Mouse (Mus musculus) embryonic facial prominence, embryonic 10.5 days (tissue): Measurements from ENCODE around the gene Des. TPM values are rescaled to one million over a fixed set of nuclear protein-coding genes. Genes with fewer than 3 reads are reported as not detected.

Experiments
- DNase-seq: peaks from one replicate; pipeline ENCODE4 v3.0.0-alpha.2; 2017; ENCODE audit warnings: low spot score
- H3K27ac ChIP-seq: fragments of 300-500 bp; sonication (generic); replicated peaks from 2 replicates; pipeline ENCODE4 v1.5.1; 2016; ENCODE audit warnings: mild to moderate bottlenecking
- H3K27me3 ChIP-seq: fragments of 300-500 bp; sonication (generic); replicated peaks from 2 replicates; pipeline ENCODE4 v1.6.1; 2016; ENCODE audit warnings: low read depth, mild to moderate bottlenecking; ENCODE audit not compliant: poor library complexity, severe bottlenecking
- H3K36me3 ChIP-seq: fragments of 300-500 bp; sonication (generic); replicated peaks from 2 replicates; pipeline ENCODE4 v1.6.1; 2016; ENCODE audit warnings: mild to moderate bottlenecking, moderate library complexity
- H3K4me1 ChIP-seq: fragments of 300-500 bp; sonication (generic); 2 replicates; pipeline ENCODE4 v1.6.1; 2016
- H3K4me3 ChIP-seq: fragments of 300-500 bp; sonication (generic); 2 replicates; pipeline ENCODE4 v1.5.1; 2016; ENCODE audit warnings: mild to moderate bottlenecking, moderate library complexity
- H3K9me3 ChIP-seq: fragments of 300-500 bp; sonication (generic); 2 replicates; pipeline ENCODE4 v1.6.1; 2016; ENCODE audit warnings: mild to moderate bottlenecking
- WGBS: fragments of 180-500 bp; shearing (Covaris S2); methylation state at CpG from one replicate; pipeline ENCODE4 v1.1.7; 2016; 5-methylcytosine and 5-hydroxymethylcytosine counted together
- polyA plus RNA-seq: library from polyadenylated mRNA; unstranded; fragments of >200 nt; fragmentation: Nextera tagmentation; extraction: Ambion mirVana; gene quantifications from 2 replicates; pipeline ENCODE4 v1.2.1, GENCODE M21; 2016

The Des gene
- polyA plus RNA-seq, 1 experiment from 2014 or later: 10.4 TPM

- Histone ChIP-seq H3K36me3 (no peaks in the 10 kb centered on the region), H3K27me3 (peaks cover 84% of the 10 kb centered on the region), H3K9me3 (no peaks in the 10 kb centered on the region), H3K27ac (no peak overlapping the region), H3K4me3 (no peak overlapping the region), H3K4me1 (peaks cover 70% of the 10 kb centered on the region)
- no peak for DNase-seq
- WGBS: 72% methylated on average over 2 of the region's 2 CpGs
These were observed 19.1 kb downstream of the Des start for GRCm38 (mm10) chr1:75379196-75379595.

- H3K36me3 ChIP-seq: peaks cover 6% of the 10 kb centered on the region
- H3K27me3 ChIP-seq: peaks cover 84% of the 10 kb centered on the region
- peak; percentile 54 for DNase-seq
- H3K27ac ChIP-seq: peak overlapping the region; percentile 37
- 56% methylated on average over 8 of the region's 8 CpGs for WGBS
- no peak overlapping the region for H3K4me3 ChIP-seq
- H3K4me1 ChIP-seq: peaks cover 70% of the 10 kb centered on the region
- H3K9me3 ChIP-seq: no peaks in the 10 kb centered on the region
These were observed 19.8 kb downstream of the Des start for GRCm38 (mm10) chr1:75379931-75380330.

GRCm38 (mm10) chr1:75380951-75381350, 20.8 kb downstream of the Des start:
- Histone ChIP-seq H3K4me3 (peak overlapping the region; percentile 89; the same call in 1 of the 2 replicates), H3K27ac (peak overlapping the region; percentile 94; the same call in 1 of the 2 replicates), H3K4me1 (peaks cover 70% of the 10 kb centered on the region), H3K27me3 (peaks cover 84% of the 10 kb centered on the region), H3K9me3 (no peaks in the 10 kb centered on the region), H3K36me3 (peaks cover 12% of the 10 kb centered on the region)
- no peak for DNase-seq
- 36% methylated on average over 2 of the region's 2 CpGs for WGBS

GRCm38 (mm10) chr1:75381482-75382355, 21.6 kb downstream of the Des start:
- H3K4me3 ChIP-seq: peak overlapping the region; percentile 89
- H3K27me3 ChIP-seq: peaks cover 84% of the 10 kb centered on the region
- DNase-seq: peak; percentile 87
- peaks cover 75% of the 10 kb centered on the region for H3K4me1 ChIP-seq
- peak overlapping the region; percentile 94 for H3K27ac ChIP-seq
- H3K9me3 ChIP-seq: no peaks in the 10 kb centered on the region
- WGBS: 2% methylated on average over 60 of the region's 60 CpGs
- peaks cover 12% of the 10 kb centered on the region for H3K36me3 ChIP-seq

DNA sequence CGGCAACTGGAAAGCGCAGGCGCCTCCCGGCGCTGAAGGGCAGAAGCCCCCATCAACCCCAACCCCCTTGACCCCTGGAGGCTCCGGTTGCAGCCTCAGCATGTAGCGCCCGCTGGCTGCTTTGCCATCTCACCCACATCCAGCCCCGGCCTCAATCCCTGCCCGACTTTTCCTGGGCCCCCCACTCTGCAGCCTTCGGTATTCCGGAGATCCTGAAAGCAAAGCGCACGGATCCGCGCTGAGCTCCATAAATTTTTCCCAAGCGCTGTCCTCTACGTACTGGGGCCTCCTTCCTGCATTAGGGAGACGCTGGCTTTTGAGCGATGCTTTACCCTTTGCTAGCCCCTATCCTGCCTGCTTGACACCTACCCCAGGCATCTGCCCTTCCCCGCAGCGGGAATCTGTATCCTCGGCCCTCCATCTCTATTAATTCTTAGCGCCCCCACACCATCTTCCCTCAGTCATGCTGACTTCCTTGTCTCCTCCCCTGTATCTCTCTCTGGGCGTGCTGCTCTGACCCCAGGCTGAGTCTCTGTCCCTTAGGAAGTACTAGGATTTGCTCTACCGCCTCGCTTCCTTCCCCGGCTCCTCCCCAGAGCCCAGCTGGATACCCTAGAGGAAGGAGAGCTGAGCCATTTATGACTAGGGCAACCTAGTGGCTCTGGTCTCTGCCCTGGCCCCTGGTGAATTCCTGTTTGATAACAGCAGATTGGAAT, 22.4 kb downstream of the Des start:
- Histone ChIP-seq H3K36me3 (peaks cover 12% of the 10 kb centered on the region), H3K4me1 (peaks cover 83% of the 10 kb centered on the region), H3K9me3 (no peaks in the 10 kb centered on the region), H3K27ac (peak overlapping the region; percentile 94), H3K4me3 (peak overlapping the region; percentile 89), H3K27me3 (peaks cover 84% of the 10 kb centered on the region)
- under 1% methylated on average over 28 of the region's 28 CpGs for WGBS
- DNase-seq: peak; percentile 59

DNA sequence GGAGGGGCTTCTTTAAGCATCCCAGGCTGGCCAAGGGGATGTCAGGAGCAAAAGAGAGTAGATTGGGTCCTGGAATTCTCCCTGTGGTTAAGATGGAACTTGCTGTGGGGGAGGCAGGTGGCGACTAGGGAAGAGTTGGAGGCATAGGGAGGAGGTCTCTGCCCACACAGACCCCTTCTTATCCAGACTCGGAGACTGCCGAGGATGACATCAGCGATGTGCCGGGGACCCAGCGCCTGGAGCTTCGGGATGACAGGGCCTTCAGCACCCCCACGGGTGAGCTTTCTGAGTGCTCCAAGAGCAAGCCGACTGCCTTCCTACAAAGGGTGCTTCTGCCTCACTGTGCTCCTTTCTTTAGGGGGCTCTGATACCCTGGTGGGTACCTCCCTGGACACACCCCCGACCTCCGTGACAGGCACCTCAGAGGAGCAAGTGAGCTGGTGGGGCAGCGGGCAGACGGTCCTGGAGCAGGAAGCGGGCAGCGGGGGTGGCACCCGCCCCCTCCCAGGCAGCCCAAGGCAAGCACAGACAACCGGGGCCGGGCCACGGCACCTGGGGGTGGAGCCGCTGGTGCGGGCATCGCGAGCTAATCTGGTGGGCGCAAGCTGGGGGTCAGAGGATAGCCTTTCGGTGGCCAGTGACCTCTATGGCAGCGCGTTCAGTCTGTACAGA, 24.5 kb downstream of the Des start:
- 87% methylated on average over 27 of the region's 27 CpGs for WGBS
- H3K9me3 ChIP-seq: no peaks in the 10 kb centered on the region
- peaks cover 96% of the 10 kb centered on the region for H3K4me1 ChIP-seq
- peak overlapping the region; percentile 25; the same call in 1 of the 2 replicates for H3K4me3 ChIP-seq
- peaks cover 18% of the 10 kb centered on the region for H3K36me3 ChIP-seq
- DNase-seq: no peak
- peaks cover 85% of the 10 kb centered on the region for H3K27me3 ChIP-seq
- H3K27ac ChIP-seq: no peak overlapping the region; the same call in 1 of the 2 replicates

GRCm38 (mm10) chr1:75385142-75385730, 25.1 kb downstream of the Des start:
- no peak for DNase-seq
- Histone ChIP-seq H3K27me3 (peaks cover 84% of the 10 kb centered on the region), H3K27ac (peak overlapping the region; percentile 44; the same call in 1 of the 2 replicates), H3K4me1 (peaks cover 89% of the 10 kb centered on the region), H3K36me3 (peaks cover 24% of the 10 kb centered on the region), H3K9me3 (no peaks in the 10 kb centered on the region), H3K4me3 (peak overlapping the region; percentile 25)
- WGBS: 76% methylated on average over 20 of the region's 20 CpGs

DNA sequence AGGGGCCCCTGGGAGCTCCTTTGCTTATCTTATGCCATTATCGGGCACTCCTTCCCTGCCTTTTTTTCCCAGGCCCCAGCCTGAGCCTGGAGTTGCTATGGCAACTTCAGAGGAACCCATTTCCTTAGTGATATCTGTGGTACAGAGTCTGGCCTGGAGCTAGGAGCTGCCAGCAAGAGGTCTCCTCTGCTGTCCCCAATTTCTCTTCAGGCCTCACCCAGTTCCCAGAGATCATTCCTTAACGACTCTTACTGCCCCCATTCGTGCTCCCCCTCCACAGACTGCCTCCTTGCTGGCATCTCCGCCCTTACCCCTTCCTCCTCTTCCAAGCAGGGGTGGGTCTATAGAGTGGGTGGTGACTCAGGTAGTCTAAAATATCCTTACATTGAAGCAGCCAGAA, 26.0 kb downstream of the Des start:
- no peaks in the 10 kb centered on the region for H3K9me3 ChIP-seq
- peaks cover 80% of the 10 kb centered on the region for H3K4me1 ChIP-seq

DNA sequence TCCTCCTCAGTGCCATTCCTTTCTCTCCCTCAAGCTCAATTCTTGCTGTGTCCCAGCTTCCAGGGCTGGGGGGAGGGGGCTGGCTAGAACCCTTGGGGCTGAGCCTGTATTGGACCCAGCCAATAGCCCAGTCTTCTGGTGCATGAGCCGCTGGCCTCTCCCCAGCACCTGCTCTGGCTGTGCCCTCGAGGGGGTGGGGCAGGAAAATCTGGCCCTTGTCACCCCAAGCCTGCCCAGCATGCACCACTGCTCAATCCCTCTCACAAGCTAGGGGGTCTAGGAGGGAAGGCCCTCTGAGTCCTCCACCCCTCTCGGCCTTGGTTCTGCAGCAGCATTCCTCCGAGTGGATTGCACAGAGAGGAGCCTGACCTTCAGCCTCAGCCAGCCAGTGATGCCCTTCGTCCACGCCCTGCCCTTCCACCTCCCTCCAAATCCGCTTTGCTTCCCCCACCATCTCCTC, 27.4 kb downstream of the Des start:
- no peaks in the 10 kb centered on the region for H3K9me3 ChIP-seq
- H3K4me1 ChIP-seq: peaks cover 67% of the 10 kb centered on the region
- peaks cover 85% of the 10 kb centered on the region for H3K27me3 ChIP-seq
- DNase-seq: no peak
- H3K27ac ChIP-seq: peak overlapping the region; percentile 71; the same call in 1 of the 2 replicates
- H3K4me3 ChIP-seq: peak overlapping the region; percentile 54
- peaks cover 41% of the 10 kb centered on the region for H3K36me3 ChIP-seq
- 16% methylated on average over 7 of the region's 7 CpGs for WGBS

More for the DNA sequence above, 26.0 kb downstream of the Des start:
- 40% methylated on average over 4 of the region's 4 CpGs for WGBS
- H3K4me3 ChIP-seq: peak overlapping the region; percentile 25; the same call in 1 of the 2 replicates
- no peak overlapping the region for H3K27ac ChIP-seq
- no peak for DNase-seq
- peaks cover 87% of the 10 kb centered on the region for H3K27me3 ChIP-seq
- H3K36me3 ChIP-seq: peaks cover 33% of the 10 kb centered on the region

GRCm38 (mm10) chr1:75387929-75388897, 28.1 kb downstream of the Des start:
- H3K36me3 ChIP-seq: peaks cover 47% of the 10 kb centered on the region
- peak overlapping the region; percentile 71 for H3K27ac ChIP-seq
- H3K9me3 ChIP-seq: no peaks in the 10 kb centered on the region
- peak; percentile 62 for DNase-seq
- H3K4me3 ChIP-seq: peak overlapping the region; percentile 54
- H3K4me1 ChIP-seq: peaks cover 65% of the 10 kb centered on the region
- H3K27me3 ChIP-seq: peaks cover 79% of the 10 kb centered on the region
- WGBS: 5% methylated on average over 94 of the region's 94 CpGs

GRCm38 (mm10) chr1:75388898-75389515, 28.9 kb downstream of the Des start:
- 21% methylated on average over 23 of the region's 23 CpGs for WGBS

More at GRCm38 (mm10) chr1:75388898-75389515, 28.9 kb downstream of the Des start:
- no peaks in the 10 kb centered on the region for H3K9me3 ChIP-seq
- peak overlapping the region; percentile 71 for H3K27ac ChIP-seq
- H3K4me1 ChIP-seq: peaks cover 63% of the 10 kb centered on the region
- H3K36me3 ChIP-seq: peaks cover 54% of the 10 kb centered on the region
- H3K27me3 ChIP-seq: peaks cover 73% of the 10 kb centered on the region
- DNase-seq: no peak
- H3K4me3 ChIP-seq: peak overlapping the region; percentile 54
